ENCODE assay signal across 7 mouse cellular contexts in the genomic region with DNA sequence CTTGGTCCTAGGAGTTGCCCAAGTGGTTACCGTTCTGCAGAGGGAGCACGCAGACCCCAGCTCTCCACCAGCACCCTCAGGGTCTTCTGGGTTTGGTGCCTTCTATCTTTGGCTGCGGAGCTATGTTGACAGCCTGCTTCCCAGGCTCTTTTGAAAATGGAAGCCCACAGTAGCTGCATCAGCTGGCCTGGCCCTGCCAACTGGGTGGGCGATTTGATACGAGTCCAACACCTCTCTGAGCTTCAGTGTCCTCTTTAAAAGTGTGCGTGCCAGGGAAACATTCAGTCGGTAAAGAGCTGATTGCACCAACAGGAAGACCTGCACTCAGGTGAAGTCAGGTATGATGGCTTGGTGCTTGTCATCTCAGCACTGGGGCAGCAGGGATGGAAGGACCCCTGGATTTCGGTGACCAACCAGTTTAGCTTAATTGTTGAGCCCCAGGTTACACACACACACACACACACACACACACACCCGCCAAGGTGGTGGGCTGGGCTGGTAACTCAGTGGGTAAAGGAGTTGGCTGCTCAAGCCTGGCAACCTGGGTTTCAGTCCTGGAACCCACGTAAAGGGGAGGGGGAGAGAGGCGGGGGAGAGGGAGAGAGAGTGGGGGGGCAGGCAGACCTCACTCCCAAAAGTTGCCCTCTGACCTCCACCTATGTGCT. TPM values are rescaled to one million over a fixed set of nuclear protein-coding genes. Genes with fewer than 3 reads are reported as not detected.
DNase-seq lines count a peak whose midpoint lies in the region; ATAC-seq lines count a peak whose summit lies in the region.

No protein-coding gene starts in this region.

- peaks cover 8% of the 10 kb centered on the region; the same call in 1 of the 2 replicates for H3K36me3 ChIP-seq in forebrain, embryonic 13.5 days (ENCODE audit: poor library complexity, severe bottlenecking)
- no peaks in the 10 kb centered on the region for H3K36me3 ChIP-seq in neural tube, embryonic 14.5 days (ENCODE audit: control insufficient read depth, insufficient read depth, low read length)

- H3K9ac ChIP-seq in forebrain, embryonic 13.5 days = peak overlapping the region; percentile 46
- no peak overlapping the region for H3K9ac ChIP-seq in neural tube, embryonic 14.5 days (replicated peaks; ENCODE audit: low read depth, low read length)

- H3K4me1 ChIP-seq in forebrain, embryonic 13.5 days = peaks cover 99% of the 10 kb centered on the region
- H3K4me1 ChIP-seq in neural tube, embryonic 14.5 days (ENCODE audit: control insufficient read depth, insufficient read depth, low read length) = peaks cover 90% of the 10 kb centered on the region

- no peaks in the 10 kb centered on the region for H3K27me3 ChIP-seq in forebrain, embryonic 13.5 days
- H3K27me3 ChIP-seq in neural tube, embryonic 14.5 days (ENCODE audit: control insufficient read depth, insufficient read depth, low read length) = no peaks in the 10 kb centered on the region

- no peaks in the 10 kb centered on the region for H3K9me3 ChIP-seq in forebrain, embryonic 13.5 days (replicated peaks)
- H3K9me3 ChIP-seq in neural tube, embryonic 14.5 days (ENCODE audit: control insufficient read depth, low read length) = no peaks in the 10 kb centered on the region

- H3K4me3 ChIP-seq in forebrain, embryonic 13.5 days = no peak overlapping the region
- H3K4me3 ChIP-seq in neural tube, embryonic 14.5 days (ENCODE audit: low read depth, low read length) = no peak overlapping the region

- 79% methylated on average over 11 of the region's 11 CpGs for WGBS in forebrain, embryonic 13.5 days
- 85% methylated on average over 11 of the region's 11 CpGs for WGBS in neural tube, embryonic 14.5 days

- no peak overlapping the region for H3K4me2 ChIP-seq in forebrain, embryonic 13.5 days
- no peak overlapping the region for H3K4me2 ChIP-seq in neural tube, embryonic 14.5 days (ENCODE audit: low read depth, low read length)

- ATAC-seq in forebrain, embryonic 13.5 days = no peak
- no peak for ATAC-seq in neural tube, embryonic 14.5 days (ENCODE audit: low read depth)

- peak; percentile 10 for DNase-seq in kidney, postnatal 10 days
- DNase-seq in kidney, postnatal 4 days = no peak
- DNase-seq in induced T-regulatory cell, adult 2 months (ENCODE audit: low read depth) = peak; percentile 32
- no peak for DNase-seq in right cerebral cortex, adult 18-20 months
- DNase-seq in gastrocnemius, postnatal 25 days = no peak

- peak overlapping the region; percentile 57 for H3K27ac ChIP-seq in forebrain, embryonic 13.5 days
- H3K27ac ChIP-seq in neural tube, embryonic 14.5 days (ENCODE audit: low read depth, low read length) = peak overlapping the region; percentile 62

RNA-seq across cellular contexts. Expression of a gene that starts 22.8 kb away (rescaled TPM):
- polyA plus RNA-seq in forebrain, embryonic 13.5 days (2015; fragmentation: Nextera tagmentation; extraction: Ambion mirVana) = 57.2 and 61.3 TPM in 2 replicates
- polyA plus RNA-seq in neural tube, embryonic 14.5 days (2014; fragmentation: Nextera tagmentation; extraction: Ambion mirVana) = 72.7 and 75.0 TPM in 2 replicates
- 10 to 100 TPM; 26.4 to 29.8 TPM for total RNA-seq in gastrocnemius, postnatal 25 days (2021)

Comparison
In these comparisons a context has a peak if more than half of its experiments do, and no peak if none do; other contexts are left out.
1. DNase-seq: peak in kidney, postnatal 10 days (single experiment) and induced T-regulatory cell, adult 2 months (single experiment); none in kidney, postnatal 4 days (0 of 2), right cerebral cortex, adult 18-20 months (single experiment) and gastrocnemius, postnatal 25 days (single experiment).